Mouse (Mus musculus) intestine, postnatal 0 days (tissue): ENCODE measurements around the gene S1pr4. TPM values are rescaled to one million over a fixed set of nuclear protein-coding genes. Genes with fewer than 3 reads are reported as not detected.

Experiments used
- ATAC-seq: fragments of 200-750 bp; cut with Nextera tagmentation; 2 replicates; pipeline ENCODE4 v1.8.0; 2017; ENCODE audit warnings: mild to moderate bottlenecking, moderate TSS enrichment, moderate library complexity
- H3K27ac ChIP-seq: fragments of 300-500 bp; sonication (generic); 2 replicates; pipeline ENCODE4 v1.5.1; 2014; ENCODE audit warnings: mild to moderate bottlenecking, low read depth, low read length, moderate library complexity
- H3K27me3 ChIP-seq: fragments of 300-500 bp; sonication (generic); replicated peaks from 2 replicates; pipeline ENCODE4 v1.6.1; 2014; ENCODE audit warnings: low read length, mixed read lengths; ENCODE audit not compliant: control insufficient read depth, insufficient read depth
- H3K36me3 ChIP-seq: fragments of 300-500 bp; sonication (generic); 2 replicates; pipeline ENCODE4 v1.6.1; 2014; ENCODE audit warnings: mild to moderate bottlenecking, moderate library complexity; ENCODE audit not compliant: control insufficient read depth, insufficient read depth
- H3K4me1 ChIP-seq: fragments of 300-500 bp; sonication (generic); replicated peaks from 2 replicates; pipeline ENCODE4 v1.6.1; 2014; ENCODE audit warnings: antibody characterized with exemption, low read length, mixed read lengths; ENCODE audit not compliant: control insufficient read depth, insufficient read depth
- H3K4me2 ChIP-seq: fragments of 300-500 bp; sonication (generic); replicated peaks from 2 replicates; pipeline ENCODE4 v1.6.1; 2014; ENCODE audit warnings: low read depth, mild to moderate bottlenecking, moderate library complexity
- H3K4me3 ChIP-seq: fragments of 300-500 bp; sonication (generic); 2 replicates; pipeline ENCODE4 v1.5.1; 2014; ENCODE audit warnings: low read depth, low read length
- H3K9ac ChIP-seq: fragments of 300-500 bp; sonication (generic); 2 replicates; pipeline ENCODE4 v1.6.1; 2014; ENCODE audit warnings: mild to moderate bottlenecking, low read depth, low read length
- H3K9me3 ChIP-seq: fragments of 300-500 bp; sonication (generic); 2 replicates; pipeline ENCODE4 v1.6.1; 2016; ENCODE audit warnings: mixed run types; ENCODE audit not compliant: control insufficient read depth
- CTCF ChIP-seq: sonication (generic); IDR thresholded peaks from 2 replicates; pipeline ENCODE4 v1.5.1; 2016; ENCODE audit warnings: low read depth, mild to moderate bottlenecking, control low read depth, antibody characterized with exemption, moderate library complexity
- WGBS: fragments of 180-500 bp; shearing (Covaris S2); extraction: QIAGEN DNeasy Blood & Tissue Kit; methylation state at CpG from one replicate; pipeline ENCODE4 v1.1.7; 2014; 5-methylcytosine and 5-hydroxymethylcytosine counted together
- polyA plus RNA-seq: library from polyadenylated mRNA; unstranded; fragments of >200 nt; fragmentation: Nextera tagmentation; extraction: Ambion mirVana; gene quantifications from 2 replicates; pipeline ENCODE4 v1.2.1, GENCODE M21; 2015

The S1pr4 gene
- polyA plus RNA-seq, 1 experiment from 2014 or later: 0.74 TPM

GRCm38 (mm10) chr10:81502658-81503057, 2.7 kb upstream of the S1pr4 start:
- no peaks in the 10 kb centered on the region for H3K4me1 ChIP-seq
- H3K36me3 ChIP-seq: no peaks in the 10 kb centered on the region
- TF ChIP-seq CTCF: peak; percentile 100
- no peak overlapping the region for H3K27ac ChIP-seq
- H3K4me2 ChIP-seq: peak overlapping the region; percentile 69
- peak overlapping the region; percentile 24 for H3K4me3 ChIP-seq
- H3K9me3 ChIP-seq: no peaks in the 10 kb centered on the region
- H3K9ac ChIP-seq: no peak overlapping the region
- WGBS: 11% methylated on average over 33 of the region's 36 CpGs
- peak; percentile 55 for ATAC-seq
- H3K27me3 ChIP-seq: 0 out of 2 replicates have a peak, but pooled peaks cover 9% of the 10 kb centered on the region

GRCm38 (mm10) chr10:81501863-81502262, 1.9 kb upstream of the S1pr4 start:
- no peak for TF ChIP-seq CTCF
- Histone ChIP-seq H3K27me3 (0 out of 2 replicates have a peak, but pooled peaks cover 9% of the 10 kb centered on the region), H3K9ac (no peak overlapping the region), H3K9me3 (no peaks in the 10 kb centered on the region), H3K4me1 (peaks cover 6% of the 10 kb centered on the region; the same call in 1 of the 2 replicates), H3K4me3 (no peak overlapping the region), H3K27ac (no peak overlapping the region), H3K4me2 (no peak overlapping the region), H3K36me3 (no peaks in the 10 kb centered on the region)
- ATAC-seq: no peak
- 84% methylated on average over 5 of the region's 5 CpGs for WGBS

DNA sequence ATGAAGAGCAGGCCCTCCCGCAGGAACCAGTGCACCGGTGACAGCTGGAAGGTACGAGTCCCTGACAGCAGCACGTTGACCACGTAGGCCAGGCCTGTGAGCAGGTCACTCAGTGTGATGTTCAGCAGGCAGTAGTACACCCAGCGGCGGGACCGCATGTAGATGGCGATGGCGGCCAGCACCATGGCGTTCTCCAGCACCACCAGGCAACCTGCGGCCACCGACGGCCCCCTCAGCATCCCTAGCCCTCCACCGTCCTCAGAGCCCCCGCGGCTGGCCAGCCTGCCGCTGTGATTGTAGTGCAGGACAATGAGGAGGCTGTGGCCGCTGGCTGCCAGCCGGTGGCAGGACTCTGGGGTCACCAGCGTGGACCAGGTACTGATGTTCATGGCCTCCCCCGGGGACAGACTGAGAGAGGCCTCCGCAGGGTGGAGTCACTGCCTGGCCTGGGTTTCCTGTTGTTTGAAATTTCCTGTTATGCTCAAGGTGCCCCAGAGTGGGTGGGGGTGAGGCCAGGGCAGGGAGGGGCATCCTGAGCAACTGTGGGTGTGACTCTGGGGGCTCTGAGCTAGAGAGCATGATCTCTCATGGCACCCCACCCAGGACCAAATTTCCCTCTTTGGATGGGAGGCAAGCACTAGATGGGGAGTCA, 556 bp downstream of the S1pr4 start:
- ATAC-seq: no peak
- no peak overlapping the region for H3K27ac ChIP-seq
- WGBS: 73% methylated on average over 23 of the region's 23 CpGs
- peaks cover 17% of the 10 kb centered on the region for H3K4me1 ChIP-seq
- H3K36me3 ChIP-seq: no peaks in the 10 kb centered on the region
- H3K4me2 ChIP-seq: 0 out of 2 replicates have a peak overlapping the region, but pooled peaks have one; percentile 13
- TF ChIP-seq CTCF: no peak
- no peaks in the 10 kb centered on the region for H3K9me3 ChIP-seq
- 0 out of 2 replicates have a peak, but pooled peaks cover 9% of the 10 kb centered on the region for H3K27me3 ChIP-seq
- no peak overlapping the region for H3K4me3 ChIP-seq
- H3K9ac ChIP-seq: no peak overlapping the region

- 0 out of 2 replicates have a peak, but pooled peaks cover 6% of the 10 kb centered on the region for H3K27me3 ChIP-seq
- 0 out of 2 replicates have a peak, but pooled peaks cover 4% of the 10 kb centered on the region for H3K36me3 ChIP-seq
- no peak overlapping the region for H3K9ac ChIP-seq
- 84% methylated on average over 38 of the region's 38 CpGs for WGBS
- H3K4me3 ChIP-seq: no peak overlapping the region
- TF ChIP-seq CTCF: peak; percentile 43
- no peaks in the 10 kb centered on the region for H3K9me3 ChIP-seq
- H3K4me2 ChIP-seq: no peak overlapping the region
- H3K4me1 ChIP-seq: peaks cover 21% of the 10 kb centered on the region
- ATAC-seq: no peak
- no peak overlapping the region for H3K27ac ChIP-seq
Observed at GRCm38 (mm10) chr10:81498316-81499249, 1.3 kb downstream of the S1pr4 start.

DNA sequence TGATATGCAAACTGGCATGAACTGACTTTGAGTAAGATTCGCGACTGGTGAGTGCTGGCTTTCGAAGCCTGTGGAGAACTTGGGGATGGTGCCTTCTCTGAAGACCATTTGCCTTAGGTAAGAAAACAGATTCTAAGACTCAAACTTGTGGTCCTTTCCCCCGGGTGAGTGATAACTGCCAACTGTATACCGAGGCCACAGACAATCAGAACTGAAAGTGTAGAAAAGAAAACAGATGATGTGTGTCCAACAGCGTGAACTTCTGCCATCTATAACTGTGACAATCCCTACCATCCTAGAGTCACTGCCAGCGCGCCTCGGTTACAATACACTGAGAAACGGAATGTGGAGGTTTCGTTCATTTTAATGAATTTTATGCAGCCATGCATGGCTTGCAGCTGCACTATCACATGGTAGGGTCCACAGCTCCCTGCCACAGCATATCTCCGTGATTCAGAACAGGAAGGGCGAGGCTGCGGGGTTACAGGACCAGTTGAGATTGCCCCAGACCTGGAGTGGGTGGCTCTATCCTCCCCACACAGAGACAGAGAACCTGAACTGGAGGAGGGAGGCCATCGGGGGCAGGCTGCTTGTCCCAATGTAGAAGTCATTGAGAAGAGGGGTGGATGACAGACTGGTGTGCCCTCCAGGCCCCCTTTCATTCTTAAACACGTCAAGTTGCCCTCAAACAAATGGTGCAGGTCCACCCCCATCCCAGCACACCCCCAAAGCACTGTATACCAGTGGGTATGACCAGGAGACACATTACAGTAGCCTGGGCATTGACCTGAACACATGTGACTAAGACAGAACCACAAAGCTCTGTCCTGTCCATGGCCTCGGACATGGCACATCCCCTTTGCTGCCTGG, 2.3 kb downstream of the S1pr4 start:
- 81% methylated on average over 17 of the region's 17 CpGs for WGBS
- ATAC-seq: no peak
- H3K9ac ChIP-seq: no peak overlapping the region
- TF ChIP-seq CTCF: no peak
- H3K27ac ChIP-seq: no peak overlapping the region
- no peak overlapping the region for H3K4me3 ChIP-seq
- peak overlapping the region; percentile 88; the same call in 1 of the 2 replicates for H3K4me2 ChIP-seq
- H3K27me3 ChIP-seq: no peaks in the 10 kb centered on the region
- H3K4me1 ChIP-seq: peaks cover 21% of the 10 kb centered on the region
- H3K9me3 ChIP-seq: no peaks in the 10 kb centered on the region
- peaks cover 12% of the 10 kb centered on the region; the same call in 1 of the 2 replicates for H3K36me3 ChIP-seq
